Mouse (Mus musculus) ES-E14 (cell line): ENCODE measurements at regions not wholly inside any gene's neighbourhood (a gene's known extent, or its start where the extent isn't known, plus 50 kb on each side); places are given as distances from the start of the nearest gene placed in this dataset.

Experiments used
- DNase-seq: peaks from one replicate; pipeline ENCODE4 v3.0.0-alpha.2; 2013; ENCODE audit warnings: low read depth, low spot score
- H3K27ac ChIP-seq: 2 replicates; pipeline ENCODE4 v1.5.1; 2012; ENCODE audit warnings: low read depth, mild to moderate bottlenecking, low read length, moderate library complexity, mixed read lengths; ENCODE audit not compliant: poor library complexity, insufficient read depth, severe bottlenecking
- H3K36me3 ChIP-seq: 2 replicates; pipeline ENCODE4 v1.6.1; 2012; ENCODE audit warnings: mild to moderate bottlenecking, low read length, moderate library complexity, mixed read lengths; ENCODE audit not compliant: control insufficient read depth, poor library complexity, insufficient read depth, severe bottlenecking
- H3K4me1 ChIP-seq, 2 experiments: fragments of 150-350 bp in 1 of 2; sonication (generic) in 1 of 2; 2 replicates each; pipeline ENCODE4 v1.6.1; 2012; ENCODE audit warnings: low read length in 2 of 2, mild to moderate bottlenecking in 1 of 2, mixed read lengths in 1 of 2; ENCODE audit not compliant: control insufficient read depth in 2 of 2, insufficient read depth in 2 of 2, poor library complexity in 1 of 2
- H3K4me3 ChIP-seq, 2 experiments: fragments of 150-350 bp in 1 of 2; sonication (generic) in 1 of 2; 2 replicates each; pipeline ENCODE4 v1.5.1; 2012; ENCODE audit warnings: low read length in 2 of 2, low read depth in 1 of 2, mild to moderate bottlenecking in 1 of 2, mixed read lengths in 1 of 2; ENCODE audit not compliant: insufficient read depth in 1 of 2, poor library complexity in 1 of 2, severe bottlenecking in 1 of 2
- H3K9ac ChIP-seq: 2 replicates; pipeline ENCODE4 v1.6.1; 2012; ENCODE audit warnings: low read depth, mild to moderate bottlenecking, low read length, mixed read lengths; ENCODE audit not compliant: poor library complexity, insufficient read depth, severe bottlenecking
- H3K9me3 ChIP-seq: fragments of 150-350 bp; sonication (generic); 2 replicates; pipeline ENCODE4 v1.6.1; 2012; ENCODE audit warnings: low read depth, mild to moderate bottlenecking, low read length; ENCODE audit not compliant: control insufficient read depth, insufficient read depth
- CHD2 ChIP-seq: IDR thresholded peaks from 2 replicates; pipeline ENCODE4 v1.6.1; 2014; ENCODE audit warnings: mild to moderate bottlenecking, low read depth, low read length, inconsistent platforms
- HCFC1 ChIP-seq: IDR thresholded peaks from 2 replicates; pipeline ENCODE4 v1.6.1; 2012; ENCODE audit warnings: low read length, inconsistent platforms, borderline replicate concordance; ENCODE audit not compliant: insufficient read depth
- MAFK ChIP-seq: IDR thresholded peaks from 2 replicates; pipeline ENCODE4 v1.6.1; 2014; ENCODE audit warnings: mild to moderate bottlenecking, low read depth, low read length, inconsistent platforms; ENCODE audit not compliant: insufficient read depth
- ZC3H11A ChIP-seq: IDR thresholded peaks from 2 replicates; pipeline ENCODE4 v1.6.1; 2012; ENCODE audit warnings: low read depth, mild to moderate bottlenecking, inconsistent platforms, low read length, borderline replicate concordance
- ZNF384 ChIP-seq: IDR thresholded peaks from 2 replicates; pipeline ENCODE4 v1.6.1; 2012; ENCODE audit warnings: low read depth, low read length, inconsistent platforms
- in situ Hi-C, 2 experiments: fragments of 600-800 bp; cut with MboI; formaldehyde crosslinking; loops; one replicate each; pipeline ENCODE4 v1.15.1; 2025; ENCODE audit warnings: low sequenced_read_pairs in 2 of 2, inconsistent platforms in 1 of 2; ENCODE audit not compliant: unreplicated experiment in 2 of 2

DNA sequence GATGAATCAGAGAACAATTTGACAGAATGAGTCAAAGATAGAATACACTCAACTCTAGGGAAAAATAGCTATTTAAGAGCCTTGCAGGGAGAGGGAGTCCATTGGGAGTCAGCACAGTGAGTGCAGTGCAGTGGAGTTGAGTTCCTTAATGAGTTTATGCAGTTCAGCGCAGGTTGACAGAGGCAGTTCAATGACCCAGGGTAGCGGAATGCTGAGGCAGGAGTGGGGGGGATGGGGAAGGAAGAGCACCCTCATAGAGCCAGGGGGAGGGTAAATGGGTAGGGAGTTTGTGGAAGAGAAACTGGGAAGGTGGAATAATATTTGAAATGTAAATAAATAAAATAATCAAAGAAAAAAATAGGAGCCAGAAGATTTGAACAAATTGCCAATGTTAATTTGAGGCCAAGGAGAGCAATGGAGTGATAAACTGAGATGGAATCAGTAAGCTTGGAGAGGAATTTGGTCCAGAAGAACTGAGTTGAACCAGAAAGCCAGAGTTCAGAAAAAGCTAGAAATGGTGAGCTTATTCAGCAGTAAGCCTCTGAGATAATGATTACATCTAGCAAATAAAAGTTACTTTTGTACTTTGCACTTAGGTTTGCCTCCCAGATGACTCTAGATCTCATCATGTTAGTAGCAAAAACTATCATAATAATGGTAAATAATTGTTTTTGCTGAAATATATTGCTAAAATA lies 209.6 kb upstream of the Nrg3 start:
- in situ Hi-C loops: no loop called here
- H3K27ac ChIP-seq: no peak overlapping the region
- H3K4me3 ChIP-seq: no peak overlapping the region
- no peaks in the 10 kb centered on the region for H3K9me3 ChIP-seq
- no peak overlapping the region for H3K9ac ChIP-seq
- no peak for DNase-seq
- H3K4me1 ChIP-seq: no peaks in the 10 kb centered on the region
- no peak for TF ChIP-seq HCFC1
- TF ChIP-seq ZC3H11A: no peak
- TF ChIP-seq MAFK: no peak
- TF ChIP-seq ZNF384: no peak
- no peak for TF ChIP-seq CHD2
- H3K36me3 ChIP-seq: no peaks in the 10 kb centered on the region

DNA sequence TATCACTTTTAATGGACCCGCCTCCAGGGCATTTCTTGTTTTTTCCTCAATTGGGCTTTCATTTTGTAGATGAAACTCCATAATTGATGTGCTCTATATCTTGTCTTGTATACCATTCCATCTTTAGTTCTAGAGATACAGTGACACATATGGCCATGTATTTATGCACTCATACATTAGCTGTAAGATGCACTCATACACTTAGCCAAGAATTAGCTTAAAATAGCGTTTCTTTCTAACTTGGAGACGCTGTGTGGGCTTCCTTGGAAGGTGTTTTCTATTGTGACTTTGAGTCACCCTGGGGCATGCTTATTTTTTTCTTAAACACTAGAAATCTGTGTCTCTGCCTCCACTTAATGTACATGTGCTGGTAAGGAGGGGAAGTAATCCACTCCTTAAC lies 205.3 kb upstream of the Nrg3 start:
- Histone ChIP-seq H3K9ac (no peak overlapping the region), H3K4me1 (no peaks in the 10 kb centered on the region), H3K4me3 (no peak overlapping the region), H3K27ac (no peak overlapping the region), H3K9me3 (no peaks in the 10 kb centered on the region), H3K36me3 (no peaks in the 10 kb centered on the region)
- in situ Hi-C loops: no loop called here
- no peak for TF ChIP-seq ZNF384
- no peak for TF ChIP-seq ZC3H11A
- TF ChIP-seq MAFK: no peak
- no peak for TF ChIP-seq CHD2
- no peak for TF ChIP-seq HCFC1
- DNase-seq: no peak

DNA sequence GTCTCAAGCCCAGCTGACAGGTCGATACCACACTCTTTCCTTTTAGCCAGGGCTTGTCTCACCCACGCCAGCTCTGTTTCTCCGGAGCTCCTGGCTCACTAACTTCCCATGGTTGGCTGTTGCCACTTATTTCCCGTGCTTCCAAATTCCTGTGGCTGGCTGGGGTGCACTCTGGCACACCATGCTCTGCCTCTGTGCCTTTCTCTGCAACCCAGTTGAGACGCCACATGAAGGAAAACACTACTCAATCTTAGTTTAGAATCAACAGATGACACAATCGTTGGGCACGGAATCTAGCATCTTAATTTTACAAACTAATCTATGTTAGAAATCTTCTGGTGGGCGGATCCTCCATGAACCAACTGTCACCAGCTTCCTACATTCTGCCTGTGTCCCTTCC lies 204.7 kb upstream of the Nrg3 start:
- no peaks in the 10 kb centered on the region for H3K9me3 ChIP-seq
- no peak for DNase-seq
- TF ChIP-seq MAFK: no peak
- TF ChIP-seq HCFC1: no peak
- TF ChIP-seq CHD2: no peak
- TF ChIP-seq ZC3H11A: no peak
- in situ Hi-C loops: no loop called here
- no peak overlapping the region for H3K4me3 ChIP-seq
- no peak overlapping the region for H3K9ac ChIP-seq
- H3K27ac ChIP-seq: no peak overlapping the region
- H3K4me1 ChIP-seq: no peaks in the 10 kb centered on the region
- H3K36me3 ChIP-seq: no peaks in the 10 kb centered on the region

DNA sequence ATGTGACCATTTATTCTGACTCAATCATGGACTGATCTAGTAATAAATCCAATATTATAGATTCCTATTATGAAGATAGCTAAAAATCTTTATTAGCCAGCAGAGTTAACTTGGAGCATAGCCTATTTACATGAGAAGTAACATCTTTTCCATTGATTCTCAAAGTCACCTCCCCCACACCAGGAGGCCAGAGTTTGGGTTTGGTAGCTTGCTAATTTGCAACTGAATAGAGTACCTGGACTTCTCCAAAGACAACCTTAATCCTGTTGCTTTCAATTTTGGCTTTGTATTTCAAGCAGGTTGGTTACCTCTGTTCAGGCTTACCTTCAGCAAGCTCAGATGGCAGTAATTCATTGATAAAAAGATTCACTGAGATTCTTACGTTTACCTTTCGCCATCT lies 165.9 kb upstream of the Nrg3 start:
- H3K9me3 ChIP-seq: no peaks in the 10 kb centered on the region
- H3K27ac ChIP-seq: no peak overlapping the region
- peaks cover 0 to 3% of the 10 kb centered on the region in 2 experiments; a peak in 2 of 4 replicates for H3K4me1 ChIP-seq
- H3K36me3 ChIP-seq: no peaks in the 10 kb centered on the region
- TF ChIP-seq HCFC1 (no peak), MAFK (no peak), ZNF384 (no peak), ZC3H11A (no peak), CHD2 (no peak)
- H3K4me3 ChIP-seq: no peak overlapping the region
- in situ Hi-C loops: no loop called here
- peak; percentile 27 for DNase-seq
- H3K9ac ChIP-seq: no peak overlapping the region
